Mouse (Mus musculus): ENCODE measurements around the gene Cux1. TPM values are rescaled to one million over a fixed set of nuclear protein-coding genes. Genes with fewer than 3 reads are reported as not detected.

Gene Cux1
- total RNA-seq, 2 experiments from 2014 or later = 73.6 to 80.1 TPM

Small RNA genes lying within 50 kb of the gene (microRNA-seq; reads per million reads assigned to microRNA genes)
- 0 reads per million in 2 experiments for gene Mir721

Other genes starting within 250 kb of the Cux1 start
- 1 to 10 TPM in 1 of 2 experiments, under 1 TPM in 1; 0.44 to 2.9 TPM for gene Myl10, start 125.7 kb upstream of the Cux1 start, total RNA-seq (2021)

Data from gastrocnemius, postnatal 36 days (tissue).